Mouse (Mus musculus): ENCODE data around the gene Pon1.
A peak's percentile ranks its signal among the peaks of the same experiment; 100 is the strongest.

The Pon1 gene

GRCm38 (mm10) chr6:5174179-5174812 lies 19.4 kb downstream of the Pon1 start:
- no peak for DNase-seq

GRCm38 (mm10) chr6:5172571-5172970 lies 21.2 kb downstream of the Pon1 start:
- no peak for DNase-seq

DNA sequence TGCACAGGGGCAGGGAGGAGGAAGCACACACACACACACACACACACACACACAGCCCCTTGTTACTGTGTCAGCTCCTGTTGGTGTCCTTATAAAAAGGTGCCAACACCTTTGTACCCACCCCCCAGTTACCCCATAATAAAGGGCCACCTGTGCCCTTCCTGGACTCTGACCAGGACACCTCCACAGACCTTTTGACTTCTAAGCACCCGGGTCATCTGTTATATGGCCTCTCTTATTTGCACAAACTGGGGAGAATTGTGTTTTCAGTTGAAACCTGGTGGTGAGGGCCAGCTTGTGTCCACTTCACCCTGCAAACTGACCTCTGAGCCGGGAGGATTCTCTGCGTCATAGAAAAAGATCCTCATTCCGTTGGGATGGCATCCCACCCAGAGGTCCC lies 22.3 kb downstream of the Pon1 start:
- no peak for DNase-seq

DNA sequence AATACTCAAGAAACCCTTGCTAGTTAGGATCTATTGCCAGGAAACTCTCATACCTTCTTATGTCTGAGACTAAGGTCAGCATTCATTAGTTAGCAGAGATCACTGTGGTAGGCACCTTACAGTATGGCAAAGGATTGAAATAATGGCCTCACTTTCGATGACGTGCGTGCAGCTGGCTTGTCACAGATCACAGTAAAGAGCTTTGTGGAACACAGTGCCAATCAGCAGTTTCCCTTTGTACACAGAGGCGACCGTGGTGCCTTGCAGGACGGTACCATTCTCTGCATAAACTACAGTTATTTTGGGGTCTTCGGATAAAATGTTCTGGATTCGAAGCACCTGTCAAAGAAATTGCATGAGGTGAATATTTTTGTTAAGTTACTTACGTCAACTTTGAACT lies 25.6 kb downstream of the Pon1 start:
- DNase-seq = no peak

GRCm38 (mm10) chr6:5167051-5167677 lies 26.6 kb downstream of the Pon1 start:
- DNase-seq = peak; percentile 14

DNA sequence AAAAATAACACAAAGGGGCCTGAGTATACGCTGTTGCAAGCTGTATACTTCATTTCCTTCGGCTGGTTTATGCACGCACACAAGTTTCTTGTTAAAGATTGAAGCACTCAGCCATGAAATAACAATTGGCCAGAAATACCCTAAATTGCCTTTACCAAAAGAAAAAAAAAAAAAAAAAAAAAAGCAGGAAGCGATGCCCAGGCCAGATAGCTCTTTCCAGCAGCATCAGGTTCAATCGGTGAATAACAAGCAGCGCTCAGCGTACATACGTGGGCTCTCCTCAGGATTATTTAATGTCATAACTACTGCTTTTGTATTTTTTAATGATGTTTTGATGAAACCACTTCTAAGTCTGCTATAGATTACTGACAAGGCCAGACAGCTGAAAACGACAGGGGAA lies 28.9 kb downstream of the Pon1 start:
- no peak for DNase-seq

GRCm38 (mm10) chr6:5163507-5164144 lies 30.1 kb downstream of the Pon1 start:
- DNase-seq = no peak

GRCm38 (mm10) chr6:5162052-5162451 lies 31.7 kb downstream of the Pon1 start:
- no peak for DNase-seq

DNA sequence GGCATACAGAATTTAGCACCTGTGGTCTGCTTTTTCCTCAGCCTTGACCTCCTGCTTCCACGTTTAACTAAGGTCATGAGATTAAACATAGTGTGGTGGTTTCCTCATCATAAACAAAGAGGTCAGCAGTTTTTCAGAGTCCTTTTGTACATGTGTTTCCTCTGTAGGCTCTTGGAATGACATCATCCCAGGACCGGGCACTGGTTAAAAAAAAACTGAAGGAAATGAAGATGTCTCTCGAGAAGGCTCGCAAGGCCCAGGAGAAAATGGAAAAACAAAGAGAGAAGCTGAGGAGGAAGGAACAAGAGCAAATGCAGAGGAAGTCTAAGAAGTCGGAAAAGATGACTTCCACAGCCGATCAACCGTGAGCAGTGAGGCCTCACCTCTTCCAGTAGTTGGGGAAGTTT lies 34.4 kb downstream of the Pon1 start:
- DNase-seq = no peak

- no peak for DNase-seq
These were observed 37.0 kb downstream of the Pon1 start for GRCm38 (mm10) chr6:5156541-5157425.

DNA sequence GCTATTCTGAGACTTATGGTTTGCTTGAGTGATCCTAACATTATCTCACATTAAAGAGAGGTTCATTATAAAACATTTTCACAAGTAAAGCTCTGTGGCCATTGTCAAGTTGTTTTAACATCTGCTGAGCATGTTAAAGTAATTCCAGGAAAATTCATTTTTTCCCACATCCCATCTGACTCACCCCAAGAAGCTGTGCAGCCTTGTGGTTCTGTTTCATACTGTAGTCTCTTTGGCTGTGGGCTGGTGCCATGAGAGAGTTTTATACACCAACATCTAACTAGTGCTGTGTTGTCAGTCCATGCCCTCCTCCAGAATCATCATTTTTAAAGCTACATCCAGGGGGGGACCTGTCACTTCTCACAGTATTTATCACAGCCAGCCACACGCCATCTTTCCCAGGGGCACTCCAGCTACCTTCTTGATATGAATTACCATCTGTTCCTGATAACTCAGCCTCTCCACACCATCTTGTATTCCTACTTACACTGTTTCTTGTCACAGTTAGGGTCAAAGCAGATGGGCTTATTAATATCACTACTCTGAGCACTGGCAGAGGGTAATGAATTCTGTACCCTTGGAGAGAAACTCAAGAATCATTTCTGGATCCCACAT lies 38.3 kb downstream of the Pon1 start:
- no peak for DNase-seq

GRCm38 (mm10) chr6:5154786-5155185 lies 39.0 kb downstream of the Pon1 start:
- DNase-seq = no peak

GRCm38 (mm10) chr6:5152185-5152584 lies 41.6 kb downstream of the Pon1 start:
- DNase-seq = no peak

DNA sequence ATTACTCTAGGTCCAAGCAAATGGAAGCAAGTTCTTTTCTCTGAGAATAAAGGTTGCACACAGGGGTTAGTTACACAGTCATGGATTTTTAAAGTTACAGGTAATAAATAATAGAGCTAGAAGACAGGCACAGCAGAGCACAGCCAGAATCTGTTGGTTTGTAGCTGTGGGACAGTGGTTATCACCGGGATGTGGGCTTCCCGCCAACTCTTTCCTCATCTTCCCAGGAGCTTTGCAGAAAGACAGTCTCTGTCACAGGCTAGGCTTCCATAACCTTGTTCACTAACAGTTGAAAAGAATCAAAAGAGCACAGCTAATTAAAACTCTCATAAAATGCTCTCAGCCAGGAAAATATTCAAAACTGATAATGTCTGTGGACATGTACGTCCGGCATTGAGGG lies 42.6 kb downstream of the Pon1 start:
- DNase-seq = no peak

DNA sequence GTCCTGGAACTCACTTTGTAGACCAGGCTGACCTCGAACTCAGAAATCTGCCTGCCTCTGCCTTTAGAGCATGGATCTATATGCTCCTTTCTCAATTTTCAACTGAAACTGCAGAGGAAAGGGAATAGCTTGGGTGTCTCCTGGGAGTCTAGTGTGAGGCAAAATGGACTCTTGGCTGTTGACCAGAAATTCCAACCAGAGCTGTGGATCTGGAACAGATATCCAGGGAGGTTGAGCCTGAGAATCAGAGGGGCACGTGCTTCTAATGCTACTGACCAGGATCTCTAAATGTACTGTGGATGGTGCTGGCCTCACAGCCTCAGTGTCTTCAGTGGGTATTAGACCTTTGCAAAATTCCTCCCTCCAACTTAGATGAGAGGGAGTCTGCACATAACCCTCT lies 43.8 kb downstream of the Pon1 start:
- no peak for DNase-seq

DNA sequence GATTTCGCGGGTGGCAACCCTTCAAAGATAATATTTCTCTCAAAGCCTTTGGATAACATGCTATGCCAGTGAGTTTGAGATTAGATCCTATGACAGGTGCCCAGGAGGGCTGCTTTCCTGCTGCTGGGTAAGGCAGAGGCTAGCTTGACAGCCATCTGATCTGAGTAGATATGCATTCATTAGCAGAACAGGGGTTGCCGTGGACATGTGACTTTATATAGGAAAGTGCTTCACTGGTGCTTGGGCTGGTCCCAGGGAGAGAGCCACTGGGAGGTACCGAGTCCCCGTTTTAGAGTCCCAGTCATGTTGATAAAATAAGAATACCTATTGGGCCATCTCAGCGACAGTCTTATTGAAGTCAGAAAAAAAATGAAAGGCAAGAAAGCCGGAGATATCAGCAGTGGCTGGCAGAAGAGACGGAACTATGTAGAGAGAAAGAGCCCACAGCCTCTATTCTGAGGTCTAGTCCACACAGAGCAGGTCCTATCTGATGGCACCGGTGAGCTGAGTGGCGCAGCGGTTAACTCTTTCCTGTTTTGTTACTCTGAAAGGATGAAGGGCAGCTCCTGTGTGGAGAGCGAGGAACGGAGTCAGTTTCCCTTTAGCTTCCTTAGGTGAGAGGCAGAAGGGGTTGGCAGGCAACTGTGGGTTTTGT lies 46.1 kb downstream of the Pon1 start:
- DNase-seq = no peak

DNA sequence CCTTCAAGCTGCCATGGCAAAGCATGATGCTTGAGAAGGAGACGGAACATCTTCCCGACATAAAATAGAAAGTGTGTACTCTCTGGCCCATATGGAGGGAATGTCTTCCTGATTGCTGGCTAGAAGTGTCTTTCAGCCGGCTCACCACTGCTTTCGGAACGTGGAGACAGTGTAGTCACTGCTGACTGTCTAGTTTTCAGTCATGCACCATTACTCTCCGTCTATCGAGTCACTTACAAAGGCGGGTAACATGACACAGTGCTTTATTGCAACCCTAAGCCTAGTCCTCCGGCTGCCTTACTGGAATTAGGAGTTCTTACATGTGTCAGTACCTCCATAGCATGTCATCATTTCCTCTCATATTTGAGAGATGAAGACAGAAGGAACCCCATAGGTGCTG lies 54.1 kb downstream of the Pon1 start:
- DNase-seq = no peak

GRCm38 (mm10) chr6:5138875-5139631 lies 54.7 kb downstream of the Pon1 start:
- no peak for DNase-seq

DNA sequence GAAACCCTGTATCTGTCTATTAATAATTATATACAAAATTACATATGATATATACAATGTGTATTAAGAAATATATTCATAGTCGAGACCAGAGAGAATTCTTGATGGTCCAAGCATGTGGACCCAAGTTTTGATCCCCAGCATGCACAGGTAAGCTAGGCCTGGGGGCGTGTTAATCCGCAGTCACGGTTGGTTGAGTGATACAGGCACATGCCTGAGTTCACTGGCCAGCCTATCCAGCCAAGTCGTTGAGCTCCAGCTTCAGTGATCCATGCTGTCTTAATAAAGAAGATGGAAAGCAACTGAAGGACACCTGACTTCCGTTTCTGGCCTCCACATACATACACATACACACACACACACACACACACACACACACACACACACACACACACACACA lies 57.7 kb downstream of the Pon1 start:
- DNase-seq = no peak

GRCm38 (mm10) chr6:5134986-5135385 lies 58.8 kb downstream of the Pon1 start:
- DNase-seq = no peak

DNA sequence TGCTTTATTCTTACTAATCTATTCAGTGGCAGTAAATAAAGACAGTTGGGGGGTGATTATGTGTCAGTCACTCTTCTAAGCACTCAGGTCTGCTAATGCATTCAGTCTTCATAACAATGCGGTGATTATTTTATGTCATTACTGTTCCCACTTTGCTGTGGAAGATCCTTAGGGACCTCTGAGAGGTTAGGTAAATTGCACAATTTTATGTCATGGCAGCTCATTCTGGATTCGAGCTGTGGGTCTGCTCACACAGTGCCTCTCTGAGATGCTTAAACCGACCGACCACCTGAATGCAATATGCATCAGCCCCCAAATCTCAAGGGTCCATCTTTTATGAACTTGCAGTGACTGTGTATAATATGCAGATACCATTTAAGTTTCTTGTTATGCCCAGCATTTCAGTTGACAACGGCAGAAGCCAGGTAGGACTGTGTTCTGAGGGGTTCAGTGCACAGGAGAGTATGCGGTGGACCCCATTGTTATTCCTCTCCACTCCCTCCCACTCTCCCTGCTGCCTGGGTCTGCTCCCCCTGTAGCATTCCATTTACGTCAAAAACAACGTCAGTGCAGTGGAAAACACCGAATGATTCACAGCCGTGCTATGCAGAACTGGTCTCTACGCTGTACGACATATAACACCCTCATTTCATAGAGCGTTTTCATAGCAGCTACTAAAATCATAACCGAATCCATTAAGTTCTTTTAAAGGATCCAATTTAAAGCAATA lies 64.2 kb downstream of the Pon1 start:
- no peak for DNase-seq
